Mouse (Mus musculus) embryonic fibroblast, embryonic 13.5 days (primary cell): ENCODE data around the gene Cwc22.

Experiments used
- CTCF ChIP-seq: IDR thresholded peaks from 2 replicates; pipeline ENCODE4 v1.5.1; 2011; ENCODE audit warnings: mild to moderate bottlenecking, control low read depth, low read length, moderate library complexity, borderline replicate concordance; ENCODE audit not compliant: insufficient read depth
- POLR2A ChIP-seq: IDR thresholded peaks from 2 replicates; pipeline ENCODE4 v1.6.1; 2011; ENCODE audit warnings: low read depth, mild to moderate bottlenecking, control low read depth, low read length, moderate library complexity

GRCm38 (mm10) chr2:77905023-77905422 is 41.2 kb downstream of the Cwc22 start:
- TF ChIP-seq CTCF = no peak
- no peak for TF ChIP-seq POLR2A
